Mouse (Mus musculus) right cerebral cortex, adult 18-20 months (tissue): ENCODE measurements around the gene Srgap2.

Experiments used
- DNase-seq: peaks from one replicate; pipeline ENCODE4 v3.0.0; 2022; ENCODE audit warnings: mixed read lengths

The Srgap2 gene

GRCm38 (mm10) chr1:131463953-131464627 is 63.1 kb downstream of the Srgap2 start:
- DNase-seq, result no peak

DNA sequence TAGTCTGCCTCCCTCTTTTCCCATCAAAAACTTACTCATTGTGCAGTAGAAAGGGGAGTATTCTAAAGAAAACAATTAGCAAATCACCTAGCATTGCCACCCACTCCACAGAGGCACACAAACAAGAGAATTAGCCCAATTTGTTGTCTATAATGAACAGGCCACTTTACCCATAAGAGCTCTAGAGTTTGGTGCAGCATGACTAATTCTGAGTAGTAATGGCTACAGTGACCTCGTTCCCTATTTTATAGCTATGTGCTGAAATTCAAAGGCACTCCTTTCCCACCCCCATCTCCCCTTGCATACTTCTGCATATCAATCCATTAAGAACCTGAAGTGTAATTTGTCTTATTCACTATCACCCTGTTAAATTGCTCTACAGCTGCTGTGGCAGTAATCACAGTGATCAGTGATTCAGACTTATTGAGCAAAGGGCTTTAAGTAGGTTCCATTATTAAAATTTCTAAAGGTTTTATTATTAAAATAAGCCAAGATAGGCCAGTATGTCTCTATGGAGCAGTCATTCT is 64.5 kb downstream of the Srgap2 start:
- DNase-seq, result no peak

DNA sequence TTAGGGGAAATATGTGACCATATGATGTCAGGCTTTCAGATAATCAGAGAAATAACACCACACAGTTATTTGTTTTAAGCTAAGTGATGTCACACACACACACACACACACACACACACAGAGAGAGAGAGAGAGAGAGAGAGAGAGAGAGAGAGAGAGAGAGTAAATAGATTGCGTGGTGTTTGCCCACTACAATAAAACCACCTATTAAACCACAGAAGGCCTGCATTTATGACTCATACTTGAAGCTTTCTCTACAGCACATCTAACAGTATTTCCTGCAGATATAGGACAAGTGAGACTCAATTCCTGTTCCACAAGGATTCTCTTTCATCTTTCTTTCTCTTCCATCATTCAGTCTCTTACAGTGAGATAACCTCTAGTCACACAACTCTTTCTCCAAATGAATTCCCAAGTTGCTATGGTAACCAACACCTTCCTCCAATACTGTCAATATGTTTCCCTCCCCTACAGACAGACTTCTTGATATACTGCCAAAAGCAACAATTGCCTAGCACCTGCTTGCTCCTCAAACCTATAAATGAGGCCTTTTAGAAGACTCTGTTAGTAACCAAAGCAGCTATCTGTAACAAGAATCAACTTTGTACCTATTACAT is 66.1 kb downstream of the Srgap2 start:
- no peak for DNase-seq

- DNase-seq, result no peak
These were observed 71.7 kb downstream of the Srgap2 start for GRCm38 (mm10) chr1:131455355-131455890.

DNA sequence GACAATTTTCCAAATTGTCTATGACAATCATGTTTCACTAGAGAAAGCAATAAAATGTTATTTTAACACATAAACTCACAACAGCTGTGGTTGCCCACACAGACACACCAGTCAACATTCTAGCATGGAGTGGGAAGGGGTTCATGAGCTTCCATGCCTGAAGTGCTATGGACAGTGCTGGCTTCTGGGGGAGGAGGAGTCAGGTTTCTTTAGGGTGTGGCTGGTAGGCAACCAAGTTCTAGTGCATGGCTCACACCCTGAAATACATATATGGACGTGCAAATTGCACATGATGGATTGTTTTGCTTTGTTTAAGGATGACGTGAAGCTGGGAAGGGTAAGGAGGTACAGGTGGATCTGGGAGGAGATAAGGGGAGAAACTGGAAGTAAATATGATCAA is 72.8 kb downstream of the Srgap2 start:
- no peak for DNase-seq

DNA sequence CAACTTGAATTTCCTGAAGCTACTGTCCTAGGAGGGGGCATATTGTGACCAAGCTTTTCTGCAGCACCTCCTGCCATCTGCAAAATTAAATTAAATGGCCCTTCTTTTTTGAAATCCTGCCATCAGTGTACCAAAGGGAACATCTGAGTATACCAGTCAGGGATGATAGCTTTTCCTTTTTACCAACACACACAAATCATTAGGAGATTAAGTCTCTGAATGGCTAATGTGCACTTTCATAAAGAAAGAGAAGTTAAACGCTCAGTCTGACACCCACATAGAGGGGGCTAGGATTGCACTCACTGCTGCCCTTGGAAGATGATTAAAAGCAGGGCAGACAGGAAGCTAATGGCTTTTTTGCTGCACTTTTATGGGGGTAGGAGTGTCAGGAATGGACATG is 73.8 kb downstream of the Srgap2 start:
- DNase-seq, result no peak

GRCm38 (mm10) chr1:131448373-131448772 is 78.8 kb downstream of the Srgap2 start:
- no peak for DNase-seq

DNA sequence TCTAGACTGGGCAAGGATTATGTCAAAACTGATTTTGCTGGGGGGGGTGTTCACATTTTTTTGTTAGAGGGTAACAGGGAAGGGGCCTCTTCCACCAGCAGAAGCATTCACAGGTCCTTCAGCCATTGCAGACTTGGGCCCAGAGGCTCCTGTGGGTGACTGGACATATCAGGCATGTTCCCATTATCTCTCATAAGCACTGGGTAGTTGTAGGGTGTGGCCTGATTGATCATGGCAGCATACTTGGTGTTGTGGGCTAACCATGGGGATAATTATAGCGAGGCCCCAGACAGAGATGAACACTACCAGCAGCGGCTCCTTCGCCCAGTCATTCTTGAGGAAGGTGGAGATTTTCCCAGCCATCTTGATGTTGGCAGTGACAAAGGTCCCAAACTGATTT is 79.8 kb downstream of the Srgap2 start:
- no peak for DNase-seq

- DNase-seq, result no peak
These were observed 80.6 kb downstream of the Srgap2 start for GRCm38 (mm10) chr1:131446577-131446976.

- no peak for DNase-seq
These were observed 88.6 kb downstream of the Srgap2 start for GRCm38 (mm10) chr1:131438556-131438955.

- DNase-seq, result no peak
These were observed 89.2 kb downstream of the Srgap2 start for GRCm38 (mm10) chr1:131437975-131438374.

- no peak for DNase-seq
These were observed 90.5 kb downstream of the Srgap2 start for GRCm38 (mm10) chr1:131436609-131437008.

- DNase-seq, result peak; percentile 82
These were observed 95.5 kb downstream of the Srgap2 start for GRCm38 (mm10) chr1:131431456-131432246.

DNA sequence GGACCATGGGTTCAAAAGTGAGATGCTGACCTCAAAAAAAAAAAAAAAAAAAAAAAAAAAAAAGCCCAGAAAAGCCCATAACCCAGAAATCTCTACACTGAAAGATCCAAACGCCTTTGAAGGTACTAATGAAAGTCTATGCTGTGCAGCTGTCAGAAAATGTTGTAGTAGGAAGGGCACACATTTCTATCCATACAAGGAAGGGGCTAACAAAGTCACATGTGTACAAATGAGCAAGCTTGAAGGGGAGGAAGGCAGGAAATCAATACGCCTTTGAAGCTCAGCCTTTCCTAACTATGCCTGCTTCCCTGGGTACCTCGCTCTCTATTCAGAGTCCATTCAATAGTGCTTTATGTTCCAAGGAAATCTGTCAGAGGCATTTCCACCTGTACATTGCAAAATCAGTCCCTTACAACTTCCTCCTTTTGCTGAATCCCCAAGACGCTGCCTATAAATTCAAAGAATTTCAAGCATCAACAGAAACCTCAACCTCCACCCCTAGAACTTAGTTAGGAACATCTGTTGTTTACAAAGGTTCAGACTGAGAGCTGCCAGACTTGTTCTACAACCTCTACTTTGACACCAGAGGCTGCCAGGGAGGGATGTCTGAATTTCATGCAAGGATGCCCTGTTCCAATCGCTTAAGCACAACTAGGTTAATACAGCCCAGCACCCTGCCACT is 99.9 kb downstream of the Srgap2 start:
- DNase-seq, result no peak

DNA sequence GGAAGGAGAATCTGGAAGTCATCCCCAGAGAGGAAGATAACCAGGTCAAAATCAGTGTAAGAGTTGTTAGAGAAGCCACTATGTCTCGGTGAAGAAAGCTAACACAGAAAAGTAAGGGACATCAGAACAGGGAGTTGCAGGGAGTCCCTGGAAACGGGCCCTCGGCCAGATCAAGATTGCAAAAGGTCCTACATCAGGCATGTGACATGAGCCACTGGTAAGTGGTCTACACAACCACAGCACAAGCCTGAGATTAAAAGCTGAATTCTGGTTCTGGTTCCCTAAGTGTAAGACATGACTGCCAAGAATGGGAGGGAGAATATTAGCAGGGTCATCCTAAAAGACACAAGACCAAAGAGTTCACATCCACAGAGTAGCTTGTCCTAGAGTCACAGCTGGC is 104.1 kb downstream of the Srgap2 start:
- no peak for DNase-seq

DNA sequence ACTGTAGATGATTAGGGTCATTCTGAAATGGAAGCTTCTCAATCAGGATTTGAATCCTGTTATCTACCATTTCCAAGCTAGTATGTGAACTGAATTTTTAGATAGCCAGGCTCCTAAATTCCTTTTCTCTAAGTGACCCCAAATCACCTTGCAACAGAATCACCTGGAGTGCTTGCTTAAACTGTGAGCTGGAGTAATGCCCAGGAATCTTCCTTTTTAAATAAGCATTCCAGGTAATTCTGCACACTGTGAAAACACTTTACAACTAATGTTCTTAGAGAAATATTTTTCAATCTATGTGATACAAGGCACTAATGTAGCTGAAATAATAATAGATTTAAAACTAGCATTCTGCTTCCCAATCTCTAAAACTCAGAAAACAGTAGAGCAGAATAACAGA is 106.0 kb downstream of the Srgap2 start:
- no peak for DNase-seq

GRCm38 (mm10) chr1:131420660-131421059 is 106.5 kb downstream of the Srgap2 start:
- no peak for DNase-seq

GRCm38 (mm10) chr1:131419307-131419706 is 107.8 kb downstream of the Srgap2 start:
- no peak for DNase-seq

- DNase-seq, result no peak
These were observed 109.1 kb downstream of the Srgap2 start for GRCm38 (mm10) chr1:131417821-131418660.

- DNase-seq, result no peak
These were observed 109.9 kb downstream of the Srgap2 start for GRCm38 (mm10) chr1:131417059-131417750.

DNA sequence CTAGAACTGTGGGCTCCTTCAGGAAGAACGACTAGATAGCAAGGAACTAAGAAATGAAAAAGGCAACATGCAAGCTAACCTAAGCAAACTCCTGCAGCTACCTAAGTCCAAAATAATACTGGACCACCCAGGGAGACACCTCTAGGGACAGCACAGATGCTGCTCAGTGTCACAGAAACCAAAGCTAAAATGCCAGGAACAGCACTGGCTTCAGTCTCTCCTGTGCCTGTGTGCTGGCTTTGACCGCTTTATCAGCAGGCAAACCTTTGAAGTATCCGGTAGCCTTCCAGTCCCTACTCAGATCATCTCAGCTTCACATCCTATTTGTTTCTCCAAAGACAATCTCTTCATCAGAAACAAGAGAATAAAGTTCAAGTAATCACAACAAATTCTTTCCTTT is 123.6 kb downstream of the Srgap2 start:
- DNase-seq, result no peak
